Mouse (Mus musculus): ENCODE data around the gene Tbcc. TPM values are rescaled to one million over a fixed set of nuclear protein-coding genes. Genes with fewer than 3 reads are reported as not detected.
A peak's percentile ranks its signal among the peaks of the same experiment; 100 is the strongest.
"Not testable (repeated sequence)": the region's sequence is repeated elsewhere in the genome, so short reads cannot be mapped to it uniquely, and the experiment has no call there.

Gene Tbcc
- polyA plus RNA-seq (2017; shearing (Covaris generic)) = 10 to 100 TPM in 1 of 3 experiments, 1 to 10 TPM in 2; 9.6 to 10.5 (median 9.9) TPM

DNA sequence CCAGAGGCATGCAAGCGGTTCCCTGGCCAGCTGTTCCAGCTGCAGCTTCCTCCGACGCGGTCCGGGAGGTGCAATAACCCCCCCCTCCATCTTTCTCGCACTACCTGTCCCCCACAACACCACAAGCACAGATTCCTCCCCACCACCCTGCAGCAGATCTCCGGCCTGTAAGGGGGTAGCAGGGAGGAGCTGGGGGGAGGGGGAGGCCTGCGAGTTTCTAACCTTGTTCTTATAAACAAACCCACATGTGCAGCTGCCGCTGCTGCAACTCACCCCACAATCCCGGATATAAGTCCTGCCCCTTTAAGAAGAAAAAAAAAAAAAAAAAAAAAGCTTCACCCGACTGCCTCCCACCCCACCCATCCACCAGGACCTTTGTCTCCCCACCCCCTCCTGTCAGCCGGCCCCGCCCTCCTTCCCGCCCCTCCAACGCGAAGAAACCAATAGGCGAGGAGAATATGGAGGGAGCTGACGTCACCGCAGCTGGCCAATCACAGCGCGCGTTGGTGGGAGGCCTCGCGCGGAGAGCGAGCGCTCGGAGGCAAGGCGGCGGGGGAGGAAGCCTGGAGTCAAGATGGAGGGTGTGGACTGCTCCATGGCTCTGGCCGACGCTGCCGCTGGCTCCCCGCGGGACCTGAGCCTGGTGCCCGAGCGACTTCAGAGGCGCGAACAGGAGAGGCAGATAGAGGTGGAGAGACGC is at the start of gene Tbcc:
TSS of gene Tbcc (plus strand) at position 569 of the 700 bp plus-strand sequence.
- ATAC-seq = peak; percentile 95

DNA sequence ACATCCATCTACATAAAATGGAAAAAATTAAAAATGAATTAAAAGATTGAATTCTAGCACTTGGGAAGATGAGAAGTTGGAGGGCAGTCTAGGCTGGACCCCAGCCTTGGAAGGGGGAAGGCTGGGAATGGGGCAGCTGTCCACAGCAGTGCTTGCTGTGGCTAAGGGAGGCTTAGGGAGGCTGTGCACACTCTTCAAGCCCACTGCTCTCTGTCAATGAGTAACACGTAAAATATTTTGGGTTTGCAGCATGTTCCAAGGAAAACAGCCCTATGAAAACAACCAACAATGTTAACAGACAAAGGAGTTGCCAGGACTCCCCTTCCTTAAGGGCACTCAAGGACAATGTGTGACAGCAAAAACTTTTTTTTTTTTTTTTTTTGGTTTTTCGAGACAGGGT is 47.5 kb upstream of the Tbcc start:
- ATAC-seq = no peak

DNA sequence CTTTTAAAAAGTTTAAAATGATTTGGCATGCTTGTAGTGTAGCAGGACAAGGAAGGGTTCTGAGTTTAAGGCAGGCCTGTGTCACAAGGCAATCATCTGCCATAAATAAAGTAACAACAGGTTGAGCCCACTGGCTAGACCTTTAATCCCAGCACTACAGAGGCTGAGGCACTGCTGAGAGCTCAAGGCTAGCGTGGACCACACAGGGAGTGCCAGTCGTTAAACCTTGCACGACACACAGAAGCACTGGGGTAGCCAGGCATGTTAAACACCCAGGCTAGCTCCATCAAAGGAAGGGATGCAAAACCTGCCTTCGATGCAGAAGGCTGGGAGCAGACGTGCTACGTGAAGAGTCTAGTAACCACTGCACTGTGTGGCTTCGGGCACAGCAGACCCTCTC is 46.8 kb upstream of the Tbcc start:
- no peak for ATAC-seq

DNA sequence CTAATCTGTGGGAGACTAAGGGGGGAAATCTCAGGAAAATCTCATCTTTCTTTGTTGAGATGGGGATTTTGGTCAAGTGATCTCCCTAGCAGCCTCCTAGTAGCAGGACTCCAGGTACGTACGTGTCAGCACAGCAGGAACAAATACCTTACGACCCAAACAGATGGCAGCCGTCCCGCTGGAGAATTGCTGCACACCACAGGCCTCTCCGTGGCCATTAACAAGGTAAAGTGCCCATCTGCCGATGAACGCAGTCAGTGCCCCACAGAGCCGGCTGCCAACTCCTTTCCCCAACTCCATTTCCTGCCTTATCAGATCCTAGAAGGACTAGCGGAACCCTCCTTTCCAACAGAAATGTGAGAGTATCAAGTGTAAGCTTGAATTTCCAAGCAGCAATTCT is 45.7 kb upstream of the Tbcc start:
- no peak for ATAC-seq

DNA sequence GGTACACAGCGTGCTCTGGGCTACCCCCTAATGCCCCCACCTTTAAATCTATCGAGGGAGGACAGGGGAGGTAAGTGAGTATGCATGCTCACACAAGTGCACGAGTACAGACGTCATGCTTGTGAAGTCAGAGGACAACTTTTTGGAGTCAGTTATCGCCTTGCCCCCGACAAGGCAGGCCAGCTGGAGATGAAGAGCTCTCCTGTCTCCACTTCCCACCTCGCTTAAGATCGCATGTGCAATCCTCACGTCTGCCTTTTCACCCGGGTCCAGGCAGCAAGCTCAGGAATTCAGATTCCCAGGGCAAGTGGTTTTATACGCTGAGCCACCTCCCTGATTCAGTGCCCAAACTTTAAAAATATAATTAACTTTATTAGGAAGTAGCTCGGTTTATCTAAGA is 45.2 kb upstream of the Tbcc start:
- no peak for ATAC-seq

DNA sequence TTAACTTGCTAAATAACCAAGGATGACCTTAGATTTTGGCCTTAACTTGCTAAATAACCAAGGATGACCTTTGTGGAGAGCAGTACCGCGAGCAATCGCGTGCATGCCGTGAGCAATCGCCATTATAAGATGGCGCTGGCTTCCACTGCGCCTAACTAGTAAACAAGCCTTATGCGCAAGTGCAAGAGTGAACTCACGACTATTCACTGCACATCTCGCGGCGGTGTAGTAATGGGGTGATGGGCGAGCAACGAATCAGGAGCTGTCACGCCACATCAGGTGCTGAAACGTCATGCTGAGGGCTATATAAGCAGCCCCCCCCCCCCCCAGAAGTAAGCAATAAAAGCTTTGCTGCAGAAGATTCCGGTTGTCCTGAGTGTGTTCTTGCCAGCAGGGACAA is 43.9 kb upstream of the Tbcc start:
- not testable (repeated sequence) for ATAC-seq

DNA sequence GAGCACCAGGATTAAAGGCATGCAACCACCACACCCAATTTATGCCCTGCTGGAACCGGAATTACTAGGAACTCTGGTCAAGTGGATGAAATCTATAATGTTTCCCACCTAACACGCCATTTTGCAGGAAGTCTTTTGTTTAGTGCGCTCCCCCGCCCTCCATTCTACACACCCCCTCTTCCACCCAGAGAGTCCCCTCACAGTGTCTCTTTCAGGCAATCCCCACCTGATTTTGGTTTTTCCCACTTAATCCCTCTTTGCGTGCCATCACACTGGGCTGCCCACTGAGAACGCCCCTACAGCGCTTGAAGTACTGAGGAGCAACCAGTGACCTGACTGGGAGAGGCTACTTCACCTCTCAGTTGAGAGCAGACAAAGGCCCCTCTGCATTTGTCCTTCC is 43.3 kb upstream of the Tbcc start:
- no peak for ATAC-seq

DNA sequence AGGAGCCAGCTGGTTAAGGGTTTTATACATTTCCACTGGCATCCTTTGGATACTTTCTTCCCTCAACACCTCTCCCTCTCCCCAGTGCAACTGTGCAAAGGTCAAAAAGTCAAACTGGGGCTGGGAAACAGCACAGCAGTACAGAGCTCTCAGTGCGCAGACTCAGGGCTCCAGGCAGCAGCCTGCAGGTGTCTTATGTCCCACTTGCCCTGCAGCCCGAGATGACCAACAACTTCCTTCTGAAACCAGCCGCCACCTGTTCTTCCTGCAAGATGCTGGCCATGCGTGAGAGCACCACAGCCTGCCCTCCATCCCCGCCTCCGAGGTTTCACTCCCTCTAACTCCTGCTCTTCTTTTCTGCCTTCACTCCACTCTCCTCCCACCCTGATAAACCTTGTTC is 37.8 kb upstream of the Tbcc start:
- no peak for ATAC-seq

DNA sequence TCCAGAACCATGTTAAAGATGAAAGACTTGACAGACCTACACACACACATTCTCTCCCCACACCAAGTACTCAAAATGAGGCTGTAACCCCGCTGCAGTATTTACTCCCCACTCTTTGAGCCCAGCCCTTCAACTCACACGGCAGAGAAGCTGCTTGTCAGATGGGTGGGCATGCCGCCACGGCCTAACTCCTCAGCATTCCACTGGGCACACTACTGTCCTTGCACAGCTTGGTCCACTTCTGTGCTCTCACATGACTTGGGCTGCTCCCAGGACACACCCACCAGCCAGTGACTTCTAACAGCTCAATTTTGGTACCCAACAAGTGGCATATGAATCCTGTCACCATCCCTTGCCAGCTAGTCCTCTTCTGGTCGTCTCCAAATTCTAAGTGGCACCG is 37.2 kb upstream of the Tbcc start:
- ATAC-seq = no peak

DNA sequence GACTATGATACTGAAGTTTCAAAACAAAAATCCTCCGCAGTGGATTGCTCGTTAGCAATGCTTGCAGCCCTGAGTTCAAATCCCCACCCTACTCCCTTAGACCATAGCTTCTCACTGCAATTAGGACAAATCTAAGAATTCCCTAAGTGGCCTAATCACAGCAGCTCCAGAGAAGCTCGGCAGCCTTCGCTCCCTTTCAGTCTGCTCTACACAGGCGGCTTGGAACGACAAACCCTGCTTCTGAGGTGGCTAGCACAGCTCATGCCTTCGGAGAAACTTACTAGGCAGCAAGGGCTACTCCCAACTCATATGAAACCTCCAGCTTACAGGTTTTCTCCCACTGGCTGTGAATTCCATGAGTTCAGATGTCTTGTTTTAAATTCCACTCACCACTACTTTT is 36.4 kb upstream of the Tbcc start:
- no peak for ATAC-seq

DNA sequence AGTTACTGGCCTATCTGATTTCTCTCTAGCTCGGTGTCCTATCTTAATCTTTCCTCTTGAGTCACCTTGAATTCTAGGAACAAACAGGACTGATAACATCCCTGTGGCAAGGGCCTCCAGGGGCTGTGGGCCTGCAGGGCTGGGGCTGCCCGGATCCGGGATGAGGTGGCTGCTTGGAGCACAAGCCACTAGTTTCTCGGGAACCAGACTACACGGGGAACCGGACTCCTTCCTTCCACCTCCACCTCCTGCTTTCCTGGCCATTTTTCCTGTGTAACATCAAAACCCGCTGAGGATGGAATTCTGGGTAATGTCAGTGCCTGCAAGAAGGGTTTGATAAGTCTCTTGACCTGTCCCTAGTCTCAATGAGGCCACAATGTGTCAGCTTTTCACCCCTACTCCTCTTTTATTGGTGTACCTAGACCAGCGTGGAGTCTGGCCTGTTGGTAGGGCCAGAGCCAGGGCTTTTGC is 35.8 kb upstream of the Tbcc start:
- ATAC-seq = no peak

DNA sequence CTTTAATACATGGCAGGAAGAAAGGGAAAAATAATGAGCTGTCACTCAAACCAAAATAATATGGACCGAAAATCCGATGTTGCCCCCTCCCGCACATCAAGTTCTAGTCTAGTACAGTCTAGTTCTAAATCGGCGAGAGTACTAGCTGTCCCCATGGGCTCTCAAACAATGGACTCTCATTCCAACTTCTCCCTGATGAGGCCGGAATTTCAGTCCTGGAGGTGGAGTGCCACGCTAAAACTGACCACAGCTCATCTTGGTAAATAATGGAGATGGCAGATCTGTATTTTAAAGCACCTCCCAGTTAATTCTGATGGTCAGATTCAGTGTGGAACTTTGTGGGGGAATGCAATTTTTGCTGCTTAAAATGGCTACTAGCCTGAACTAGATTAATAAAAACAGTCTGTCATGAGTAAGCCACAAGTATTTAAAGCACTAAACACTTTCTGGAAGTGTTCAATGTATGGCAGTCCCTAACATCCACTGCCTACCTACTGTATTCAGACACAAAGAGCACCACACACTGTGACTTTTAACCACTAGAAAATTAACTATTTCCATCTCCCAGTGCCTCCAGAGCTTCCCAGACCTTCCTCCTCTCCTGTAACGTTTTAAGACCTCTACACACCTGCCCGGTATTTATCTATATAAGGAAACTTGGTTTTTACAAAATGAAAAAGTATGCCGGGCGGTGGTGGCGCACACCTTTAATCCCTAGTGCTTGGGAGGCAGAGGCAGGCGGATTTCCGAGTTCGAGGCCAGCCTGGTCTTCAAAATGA is 35.0 kb upstream of the Tbcc start:
- ATAC-seq = no peak

DNA sequence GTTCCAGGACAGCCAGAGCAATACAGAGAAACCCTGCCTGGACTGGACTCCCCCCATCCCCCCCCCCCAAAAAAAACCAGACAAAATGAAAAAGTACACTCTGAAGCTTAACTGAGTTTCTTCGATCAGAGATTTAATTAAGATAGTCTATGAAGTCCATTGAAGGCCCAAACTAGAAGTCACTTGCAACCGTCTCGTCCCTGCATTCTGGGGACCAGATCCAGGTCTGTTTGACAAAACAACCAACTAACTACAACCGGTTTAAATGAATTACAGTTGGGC is 34.4 kb upstream of the Tbcc start:
- ATAC-seq = peak; percentile 2

DNA sequence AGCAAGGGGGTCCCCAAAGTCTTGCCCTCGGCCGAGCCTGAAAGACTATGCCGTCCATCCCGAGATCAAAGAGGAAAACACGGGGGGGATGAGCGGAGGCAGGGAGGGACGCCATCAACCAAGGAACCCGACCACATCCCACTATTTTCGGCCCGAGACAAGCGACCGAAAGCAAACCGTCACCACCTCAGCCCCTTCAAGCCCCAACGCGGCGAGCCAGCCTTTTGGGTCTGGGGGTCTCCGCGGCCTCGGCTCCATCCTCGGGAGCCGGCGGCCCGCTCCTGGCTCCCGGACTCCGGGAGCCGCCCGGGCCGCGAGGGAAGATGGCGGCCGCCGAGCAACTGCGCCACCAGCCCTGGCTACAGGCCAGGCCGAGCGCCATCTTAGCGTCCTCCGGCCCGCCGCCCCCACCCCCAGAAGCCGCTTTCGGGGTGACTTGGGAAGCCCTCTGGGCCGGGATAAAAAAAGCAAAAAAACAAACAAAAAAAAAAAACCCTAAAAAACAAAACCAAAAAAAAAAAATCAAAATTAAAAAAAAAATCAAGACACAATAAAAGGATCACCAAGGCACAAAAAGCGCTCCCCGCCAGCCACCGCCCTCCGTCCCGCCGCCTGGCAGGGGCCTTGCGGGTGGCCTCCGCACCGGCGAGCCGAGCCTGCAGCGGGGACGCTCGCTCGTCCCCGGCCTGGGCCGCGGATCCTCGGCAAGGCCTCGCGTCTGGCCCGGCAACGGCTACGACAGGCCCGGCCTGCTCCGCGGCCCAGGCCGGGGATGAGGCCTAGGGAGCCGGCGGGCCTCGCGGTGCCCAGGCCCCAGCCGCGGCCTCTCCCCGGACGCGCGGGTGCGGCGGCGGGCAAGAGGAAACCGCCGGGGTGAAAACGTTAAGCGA is 33.8 kb upstream of the Tbcc start:
- peak; percentile 65 for ATAC-seq

DNA sequence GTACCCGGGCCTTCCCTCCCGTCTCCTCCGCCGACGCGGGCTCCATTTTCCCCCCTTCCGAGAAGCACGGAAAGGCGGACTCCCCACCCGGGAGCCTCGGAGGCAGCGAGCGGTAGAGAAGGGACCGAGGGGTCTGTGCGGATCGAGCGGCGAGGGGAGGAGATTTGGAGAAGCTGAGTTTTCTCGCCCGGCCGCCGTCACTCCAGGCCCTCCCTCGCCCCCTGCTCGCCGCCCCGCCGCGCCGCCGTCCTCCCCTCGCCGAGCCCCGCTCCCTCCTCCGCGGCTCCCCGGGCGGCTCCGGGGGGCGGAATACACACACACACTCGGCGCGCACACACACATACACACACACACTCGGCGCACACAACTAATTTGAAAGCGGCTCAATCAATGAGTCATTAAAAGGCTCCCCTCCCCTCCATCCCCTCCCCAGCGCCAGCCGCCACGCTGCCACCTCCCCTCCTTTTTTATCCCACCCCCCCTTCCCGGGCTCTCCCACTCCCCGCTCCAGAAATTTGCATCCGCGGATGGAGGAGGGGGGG is 33.1 kb upstream of the Tbcc start:
- peak; percentile 25 for ATAC-seq

DNA sequence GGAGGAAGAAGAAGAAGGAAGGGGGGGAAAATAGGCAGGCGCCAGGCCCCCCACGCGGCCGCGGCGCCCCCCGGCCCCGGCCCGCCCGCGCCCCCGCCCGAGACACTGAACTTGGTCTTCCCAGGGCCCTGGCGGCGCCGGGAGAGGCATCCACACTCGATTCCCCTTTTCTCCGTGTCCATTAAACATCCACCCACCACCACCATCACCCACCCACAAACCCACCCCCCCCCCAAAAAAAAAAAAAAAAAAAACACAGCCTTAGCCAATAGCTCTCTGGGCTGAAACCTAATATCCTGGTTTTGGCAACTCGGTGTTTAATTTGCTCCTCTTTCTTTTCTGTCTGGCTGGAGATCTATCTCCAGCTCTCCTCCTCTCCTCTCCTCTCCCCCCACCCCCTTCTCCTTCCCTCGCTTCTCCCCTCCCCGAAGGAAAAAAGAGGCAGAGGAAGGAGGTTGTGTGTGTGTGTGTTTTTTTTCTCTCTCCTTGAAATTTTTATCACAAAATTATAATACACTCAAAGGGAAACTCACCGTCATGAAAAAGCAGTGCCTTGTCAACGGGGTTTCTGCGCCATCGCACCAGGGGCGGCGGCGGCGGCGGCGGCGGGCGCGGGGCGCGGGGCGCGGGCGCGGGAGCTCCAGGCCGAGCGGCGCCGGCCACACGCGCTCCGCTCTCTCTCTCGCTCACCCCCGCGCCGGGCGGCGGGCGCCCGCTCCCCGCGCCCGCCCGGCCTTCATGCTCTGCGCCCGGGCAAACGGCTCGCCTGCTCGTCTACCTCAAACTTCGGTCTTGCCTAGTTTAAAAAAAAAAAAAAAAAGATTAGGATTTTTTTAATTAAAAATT is 32.4 kb upstream of the Tbcc start, which contains the start of gene Bicral:
TSS of gene Bicral (minus strand) at position 580 of the 846 bp plus-strand sequence.
- ATAC-seq = peak; percentile 22

DNA sequence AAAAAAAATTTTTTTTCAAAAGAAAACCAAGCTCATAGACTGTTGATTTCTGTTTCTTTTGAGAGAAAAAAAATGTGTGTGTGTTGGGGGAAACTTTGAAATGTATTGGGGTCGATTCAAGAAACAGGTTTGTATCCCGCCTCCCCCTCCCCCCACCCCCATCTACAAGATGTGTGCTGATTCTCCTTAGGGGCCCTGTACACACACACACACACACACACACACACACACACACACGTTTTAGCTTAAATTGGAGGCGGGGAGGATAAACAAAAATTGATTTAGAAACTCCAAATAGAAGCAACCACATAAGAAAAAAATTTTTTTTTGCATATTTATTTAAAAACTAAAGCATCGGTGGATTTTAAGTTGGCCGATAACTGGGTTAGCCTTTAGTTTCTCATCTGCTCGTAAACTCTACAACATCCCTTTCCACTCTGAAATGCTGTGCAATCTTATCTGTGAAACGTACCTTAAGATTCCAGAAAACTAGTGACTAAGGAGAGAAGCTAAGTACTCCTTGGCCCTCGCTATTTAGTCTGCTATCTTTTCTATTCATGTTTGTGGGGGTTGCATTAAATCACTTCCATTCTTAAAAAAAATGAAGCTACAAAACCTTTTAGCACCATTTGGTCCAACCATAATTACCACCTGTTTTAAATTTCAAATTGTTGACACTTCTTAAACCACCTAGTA is 31.6 kb upstream of the Tbcc start:
- ATAC-seq = no peak

DNA sequence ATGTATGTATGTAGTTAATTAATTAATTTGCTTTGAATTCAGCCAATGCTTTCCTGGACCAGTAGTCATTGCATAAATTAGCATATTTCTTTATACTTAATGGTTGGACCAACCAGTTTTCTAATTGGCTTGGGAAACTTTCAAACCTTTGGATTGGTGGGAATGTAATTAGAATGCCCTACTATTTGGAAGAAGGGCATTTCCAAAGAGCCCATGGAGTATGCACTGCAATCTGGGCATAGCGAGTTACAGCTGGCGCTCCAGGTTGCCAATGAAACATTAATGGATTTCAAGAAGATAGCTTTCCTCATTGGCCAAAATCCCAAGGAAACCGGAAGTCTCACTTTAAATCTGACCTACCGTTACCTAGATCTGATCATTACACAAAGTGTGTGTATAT is 30.4 kb upstream of the Tbcc start:
- no peak for ATAC-seq

DNA sequence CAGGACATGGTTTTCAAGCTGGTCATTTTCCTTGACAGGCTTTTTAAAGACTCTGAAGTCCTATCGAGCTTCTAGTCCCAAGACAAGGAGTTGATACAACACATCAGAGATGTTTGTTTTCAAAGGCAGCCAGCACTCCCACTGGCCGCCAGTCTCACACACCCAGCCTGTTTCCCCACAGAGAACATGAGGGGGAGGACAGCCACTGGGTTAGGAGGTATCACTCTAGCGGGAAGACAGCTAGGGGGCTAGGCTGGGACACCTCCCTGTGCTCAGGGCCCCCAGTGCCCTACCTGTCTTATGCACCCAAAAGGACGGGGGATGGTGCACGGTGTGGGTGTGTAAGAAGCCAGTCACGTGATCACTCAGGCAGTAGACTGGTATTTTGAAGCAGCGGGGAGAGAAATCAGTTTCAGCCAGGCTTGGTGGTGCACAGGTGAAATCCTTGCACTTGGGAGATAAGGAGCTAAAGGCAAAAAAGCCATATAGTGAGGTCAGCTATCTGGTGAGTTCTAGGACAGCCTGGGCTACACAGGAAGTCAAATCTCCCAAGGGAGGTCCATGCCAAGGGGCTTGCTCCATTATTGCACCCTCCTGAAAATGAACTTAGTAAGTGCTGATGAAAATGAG is 25.8 kb upstream of the Tbcc start:
- ATAC-seq = no peak

DNA sequence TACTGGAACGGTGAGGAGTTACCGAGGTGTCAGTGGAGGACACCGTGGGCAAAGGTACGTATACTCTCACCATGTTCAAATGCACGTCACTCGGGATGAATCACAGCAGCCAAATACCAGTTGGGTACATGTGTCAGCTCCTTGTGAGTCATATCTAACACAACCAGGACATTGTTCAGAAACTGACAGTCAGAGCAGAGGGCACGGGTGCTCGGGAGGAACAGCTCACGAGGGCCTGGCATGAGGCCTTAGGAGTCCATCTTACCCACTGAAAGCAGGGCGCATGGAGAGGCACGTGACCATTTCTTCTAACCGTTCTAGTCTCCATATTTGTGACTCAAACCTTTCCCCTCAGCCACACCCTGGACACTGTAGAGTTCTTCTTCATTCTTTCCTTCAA is 23.6 kb upstream of the Tbcc start:
- ATAC-seq = no peak

Data from inflammation-experienced regulatory T-cells, adult 6 months (primary cell).